Mouse (Mus musculus) gastrocnemius, postnatal 10 days (tissue): Measurements from ENCODE around the gene Dffa. TPM values are rescaled to one million over a fixed set of nuclear protein-coding genes. Genes with fewer than 3 reads are reported as not detected.

ENCODE experiments used
- DNase-seq: peaks from one replicate; pipeline ENCODE4 v3.0.0; 2021; ENCODE audit warnings: mixed read lengths
- long read RNA-seq, 2 experiments: library from polyadenylated mRNA; stranded (forward); transcript quantifications; one replicate each; pipeline ENCODE4 v2.0.0; 2021
- total RNA-seq, 2 experiments: library from RNA; stranded (reverse); gene quantifications; 2 replicates each; pipeline ENCODE4 v1.2.3; 2021

Dffa gene
- total RNA-seq = 10 to 100 TPM; 36.3 to 39.5 TPM
- long read RNA-seq, experiment 1, transcript Dffa-201 (6 exons, 2,457 nt) = major isoform, 7 of 13 reads
- long read RNA-seq, experiment 1, partial matches to known transcripts = 0 of 13 reads
- long read RNA-seq, experiment 1, other reads (novel, unspliced or antisense) = 2 of 13 reads
- long read RNA-seq, experiment 2, transcript Dffa-202 (5 exons, 1,835 nt) = minor isoform, 6 of 20 reads
- long read RNA-seq, experiment 2, transcript Dffa-201 (6 exons, 2,457 nt) = major isoform, 10 of 20 reads
- long read RNA-seq, experiment 2, partial matches to known transcripts = 0 of 20 reads
- long read RNA-seq, experiment 2, other reads (novel, unspliced or antisense) = 4 of 20 reads

DNA sequence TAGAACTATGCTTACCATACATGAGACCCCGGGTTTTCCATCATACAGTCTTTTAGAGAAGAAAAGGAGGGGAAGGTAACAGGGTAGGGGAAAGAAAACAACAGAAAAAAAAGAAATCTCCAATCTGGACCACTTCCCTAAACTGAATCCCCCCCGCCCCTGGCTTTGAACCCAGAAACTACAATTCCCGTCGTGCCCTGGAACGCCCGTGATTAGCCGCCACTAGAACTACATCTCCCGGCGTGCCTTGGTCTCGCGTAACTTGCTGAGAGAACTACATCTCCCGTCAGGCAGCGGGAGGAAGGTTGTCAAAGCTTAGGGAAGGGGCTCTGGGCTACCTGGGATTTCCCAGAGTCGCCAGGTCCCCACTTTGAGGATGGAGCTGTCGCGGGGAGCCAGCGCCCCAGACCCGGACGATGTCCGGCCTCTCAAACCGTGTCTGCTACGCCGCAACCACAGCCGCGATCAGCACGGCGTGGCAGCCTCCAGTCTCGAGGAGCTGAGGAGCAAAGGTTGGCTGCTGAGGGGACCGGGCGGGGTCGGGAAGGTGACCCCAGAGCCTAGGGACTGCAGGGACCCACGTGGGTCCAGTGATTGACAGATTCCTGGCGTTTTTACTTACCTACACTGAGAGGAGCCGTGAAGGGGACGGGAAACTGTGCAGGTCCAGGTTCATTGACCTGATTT is at the start of gene Dffa:
Gene Dffa (plus strand): TSS at position 272 of the 687 bp plus-strand sequence.
- peak; percentile 89 for DNase-seq

DNA sequence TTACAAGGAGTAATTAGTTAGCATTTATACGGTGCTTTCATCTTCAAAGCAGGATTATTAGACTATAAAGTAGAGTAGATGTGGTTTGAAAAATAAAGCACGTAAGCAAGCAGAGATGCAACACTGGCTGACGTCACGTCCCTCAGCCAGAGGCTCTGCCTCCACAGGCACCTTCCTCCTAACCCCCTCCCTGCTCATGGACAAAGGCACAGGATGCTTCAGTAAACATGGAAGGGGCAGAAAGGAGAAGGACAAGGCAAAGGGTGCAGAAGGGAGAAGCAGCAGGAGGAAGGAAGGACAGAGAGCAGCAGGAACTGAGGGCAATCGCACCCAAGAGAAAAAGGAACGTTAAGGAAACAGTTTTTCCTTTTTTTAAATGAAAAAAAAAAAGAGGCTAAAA is 48.1 kb upstream of the Dffa start:
- no peak for DNase-seq

DNA sequence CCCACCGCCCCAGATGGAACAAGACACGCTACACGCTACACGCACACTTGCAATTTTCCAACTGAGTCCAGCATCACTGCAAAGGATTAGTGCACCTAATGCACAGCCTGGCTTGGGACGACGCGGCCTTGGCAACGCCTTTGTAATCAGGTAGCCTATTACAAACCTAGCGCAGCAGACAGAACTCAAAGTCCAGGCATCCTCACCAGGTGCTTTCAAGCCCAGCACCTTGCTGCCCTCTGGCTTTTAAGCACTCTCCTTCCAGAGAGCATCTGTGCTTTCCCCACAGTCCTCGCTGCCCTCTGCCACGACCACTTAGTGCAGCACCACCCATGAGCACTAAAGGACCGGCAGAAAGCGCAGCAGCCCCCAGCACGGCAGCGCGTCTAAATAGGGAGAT is 47.0 kb upstream of the Dffa start:
- DNase-seq = no peak

DNA sequence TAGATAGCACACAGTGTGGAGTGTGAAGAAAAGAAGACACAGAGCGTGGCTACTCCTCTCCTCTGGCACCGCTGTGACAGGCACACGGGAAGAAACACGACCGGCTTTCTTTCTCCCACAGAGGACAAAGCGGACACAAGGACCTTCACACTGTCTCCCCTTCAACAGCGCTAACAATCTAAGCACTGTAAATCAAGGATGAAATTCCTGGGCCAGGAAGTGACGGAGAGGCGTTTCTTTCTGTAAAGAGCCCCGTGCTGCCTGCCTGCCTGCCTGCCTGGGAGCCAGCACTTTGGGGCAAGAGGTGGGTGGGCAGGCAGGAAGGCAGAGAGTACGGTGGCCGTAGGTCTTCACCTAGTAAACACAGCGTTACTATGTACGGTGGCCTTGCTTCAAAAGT is 46.5 kb upstream of the Dffa start:
- DNase-seq = no peak

DNA sequence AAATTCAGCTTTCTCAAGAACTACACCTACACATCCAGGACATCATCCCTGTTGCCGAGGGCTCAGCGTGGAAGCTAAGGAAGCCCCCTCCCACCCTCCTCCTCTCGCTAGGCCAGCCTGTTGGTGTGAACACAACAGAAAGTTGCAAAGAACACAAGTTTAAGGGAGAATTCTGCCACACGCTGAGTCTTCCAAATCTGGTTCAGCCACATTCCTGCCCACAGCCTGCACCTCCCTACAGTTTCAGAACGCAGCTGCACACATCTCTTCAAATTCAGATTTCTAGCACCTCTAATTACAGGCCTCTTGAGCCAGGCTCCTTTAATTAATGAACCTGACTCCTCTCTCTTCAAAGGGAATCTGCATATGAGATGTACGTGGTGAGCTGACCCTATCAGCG is 45.6 kb upstream of the Dffa start:
- DNase-seq = no peak

DNA sequence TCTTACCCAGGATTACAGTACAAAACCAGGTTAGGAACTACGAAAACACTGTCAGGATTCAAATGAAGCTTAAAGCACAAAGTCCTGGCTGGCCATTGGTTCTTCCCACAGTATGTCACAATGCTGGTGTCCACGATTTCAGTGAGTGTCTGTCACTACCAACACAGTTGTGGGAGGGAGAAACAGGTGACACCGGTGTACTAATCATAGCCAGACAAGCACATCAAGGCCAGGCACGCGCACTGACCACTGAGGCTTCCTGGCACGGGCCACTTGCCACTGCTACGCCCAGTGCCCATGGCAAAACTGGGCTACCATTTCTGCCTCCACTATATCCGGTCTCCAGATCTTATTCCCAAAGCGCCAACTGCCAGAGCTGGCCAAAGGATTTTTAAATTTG is 44.2 kb upstream of the Dffa start:
- no peak for DNase-seq

DNA sequence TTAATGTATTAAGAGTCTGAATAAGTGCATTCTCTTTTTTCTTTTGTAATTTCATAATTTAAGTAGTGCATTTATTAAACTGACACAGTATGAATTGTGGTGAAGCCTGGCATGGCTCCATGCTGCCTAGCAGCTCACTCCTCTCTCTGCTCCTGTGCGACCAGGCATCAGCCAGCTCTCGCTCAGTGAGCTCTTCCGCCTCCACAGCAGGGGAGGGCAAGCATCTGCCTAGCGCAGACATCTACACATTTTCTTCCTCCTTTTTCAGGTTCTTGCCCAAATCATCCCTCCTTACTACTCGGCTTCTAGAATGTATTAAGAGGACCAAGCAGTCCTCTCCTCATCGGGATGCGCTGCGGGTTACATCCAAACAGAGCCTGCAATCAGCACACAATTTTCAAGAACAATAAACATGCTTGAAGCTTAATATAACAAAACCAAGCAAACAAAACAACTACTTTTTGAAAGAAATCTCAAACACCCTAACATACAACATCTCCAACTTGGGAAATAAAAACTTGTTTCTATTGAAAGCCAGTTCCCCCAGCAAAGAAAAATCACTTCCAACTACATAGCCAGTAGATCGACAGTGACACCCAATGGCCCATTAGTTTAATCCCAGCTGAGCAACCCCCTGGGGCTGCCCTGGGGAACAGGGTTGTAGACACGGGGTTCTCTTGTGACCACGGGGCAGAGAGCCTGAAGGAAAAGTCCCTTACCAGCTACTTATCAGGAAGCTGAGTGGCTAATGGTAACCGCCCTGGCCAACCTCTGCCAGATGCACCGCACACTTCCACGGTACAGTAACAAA is 43.1 kb upstream of the Dffa start:
- DNase-seq = no peak

DNA sequence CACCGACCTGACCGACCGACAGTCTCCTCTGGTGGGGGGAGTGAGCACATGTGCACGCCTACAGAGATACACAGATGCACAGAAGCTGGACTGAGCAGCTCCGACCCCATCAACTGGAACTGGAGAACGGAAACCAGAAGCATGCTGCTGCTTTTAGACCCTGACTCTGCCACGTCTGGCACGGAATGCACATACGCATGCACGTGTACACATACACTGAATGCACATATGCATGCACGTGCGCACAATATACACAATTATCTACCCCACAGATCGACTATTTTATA is 42.6 kb upstream of the Dffa start:
- no peak for DNase-seq

DNA sequence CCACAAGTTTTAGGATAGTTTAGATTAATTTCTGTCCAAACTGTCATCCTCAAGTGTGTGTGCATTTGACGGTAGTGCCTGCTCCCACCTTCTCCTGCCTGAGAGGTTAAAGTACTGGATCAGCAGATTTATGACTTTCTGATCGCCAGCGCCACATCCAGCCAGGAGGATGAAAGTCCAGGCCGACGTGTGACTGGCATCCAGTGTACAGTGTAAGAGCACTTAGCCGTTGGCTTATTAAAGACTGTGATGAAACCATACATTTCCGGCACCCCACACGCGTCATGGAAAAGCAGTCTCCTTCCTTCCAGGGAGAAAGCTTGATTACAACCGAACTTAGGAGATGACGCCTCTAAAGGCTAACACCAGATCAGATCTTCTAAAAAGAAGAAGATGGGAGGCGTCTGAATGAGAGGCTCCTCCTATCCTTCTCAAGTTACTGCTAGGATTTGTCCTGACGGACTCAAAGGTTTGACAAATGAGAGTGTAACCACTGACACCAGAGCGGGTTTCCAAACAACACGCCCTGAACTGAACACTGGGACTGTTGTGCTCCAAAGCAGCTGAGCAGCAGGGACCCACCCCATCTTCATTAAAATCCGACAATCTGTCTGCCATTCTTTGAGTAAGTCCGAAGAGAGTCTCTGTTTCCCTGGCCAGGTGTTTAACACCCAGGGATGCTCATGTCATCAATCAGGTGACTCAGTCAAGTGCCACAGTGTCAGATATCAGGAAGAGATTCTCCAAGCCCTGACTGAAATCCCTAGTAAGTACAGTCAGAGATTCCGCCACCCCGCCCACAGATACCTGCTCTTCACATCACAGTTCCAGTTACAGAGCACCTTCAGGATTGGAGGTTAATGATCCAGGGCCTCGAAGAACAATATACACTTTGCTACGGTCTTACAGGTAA is 41.3 kb upstream of the Dffa start:
- DNase-seq = no peak

DNA sequence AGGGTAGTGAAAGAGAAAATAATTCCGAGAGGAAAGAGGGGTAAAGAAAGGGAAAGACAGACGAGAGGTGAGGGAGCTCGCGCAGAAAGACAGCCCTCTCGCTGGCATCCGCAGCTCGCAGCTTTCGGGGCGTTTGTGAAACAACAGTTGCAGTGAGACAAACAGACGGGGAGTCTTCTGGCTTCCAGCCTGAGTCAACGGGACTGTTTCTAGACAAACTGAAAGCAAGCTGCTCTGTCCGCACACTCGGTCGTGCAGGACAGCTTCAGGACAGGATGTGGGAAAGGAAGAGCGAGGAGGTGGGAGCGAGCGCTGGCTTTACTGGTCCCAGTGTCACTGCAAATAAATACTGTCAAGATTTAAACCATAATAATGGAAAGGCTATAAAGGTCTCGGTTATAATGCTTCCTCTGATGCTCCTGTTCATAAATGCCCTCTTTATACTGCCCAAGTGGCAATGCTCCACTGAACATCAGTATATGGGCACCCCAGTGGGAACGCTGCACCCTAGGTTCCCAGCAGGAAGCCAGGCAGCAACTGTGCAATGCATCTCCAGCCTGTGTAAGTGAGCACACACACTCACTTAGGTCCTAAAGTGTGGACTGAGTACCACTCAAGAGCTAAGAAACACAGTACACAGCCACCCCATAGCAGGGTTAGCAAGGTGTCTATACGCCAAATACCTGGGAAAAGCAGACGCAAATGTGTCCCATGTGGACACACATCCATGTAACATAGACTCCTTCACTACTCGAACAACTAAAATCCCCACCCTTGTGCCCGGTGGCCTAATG is 39.7 kb upstream of the Dffa start:
- DNase-seq = no peak

DNA sequence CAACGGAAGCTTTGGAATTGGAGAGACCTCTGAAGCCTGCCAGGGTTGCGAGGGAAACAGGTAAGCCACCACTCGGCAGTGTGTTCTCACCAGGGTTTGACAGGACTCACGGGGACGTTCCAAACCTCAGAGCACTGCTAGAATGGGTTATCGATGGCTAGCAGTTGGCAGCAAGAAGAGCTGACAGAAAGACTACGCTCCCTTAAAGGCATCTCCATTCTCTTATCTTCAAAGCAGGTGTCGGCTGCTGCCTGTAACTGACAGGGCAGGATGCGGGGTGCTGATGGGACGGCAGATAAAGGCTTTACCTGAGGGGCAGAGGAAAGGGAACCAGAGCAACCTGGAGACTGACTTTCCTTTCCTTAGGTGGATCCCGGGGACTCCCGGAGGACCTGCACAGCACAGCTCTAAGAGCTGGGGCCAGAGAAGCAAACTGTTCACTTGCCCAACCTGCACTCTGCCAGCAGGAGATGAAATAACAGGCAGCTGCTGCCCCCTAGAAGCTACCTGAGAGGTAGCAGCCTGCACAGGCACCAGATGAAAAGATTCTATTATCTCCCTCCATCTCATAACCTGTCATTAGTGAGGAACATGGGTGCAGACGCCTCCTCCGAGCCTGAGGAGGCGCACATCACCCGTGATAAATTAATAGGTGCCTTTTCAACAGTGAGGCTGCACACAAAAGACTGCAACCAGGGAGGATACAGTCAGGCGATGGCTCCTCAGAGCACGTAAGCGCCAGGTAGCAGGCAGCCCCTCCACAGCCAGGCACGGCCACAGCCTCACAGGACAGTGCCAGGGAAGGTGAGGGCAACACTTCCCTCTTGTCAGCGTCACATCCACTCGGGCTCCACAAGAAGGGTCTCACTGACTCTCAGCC is 37.0 kb upstream of the Dffa start:
- no peak for DNase-seq

DNA sequence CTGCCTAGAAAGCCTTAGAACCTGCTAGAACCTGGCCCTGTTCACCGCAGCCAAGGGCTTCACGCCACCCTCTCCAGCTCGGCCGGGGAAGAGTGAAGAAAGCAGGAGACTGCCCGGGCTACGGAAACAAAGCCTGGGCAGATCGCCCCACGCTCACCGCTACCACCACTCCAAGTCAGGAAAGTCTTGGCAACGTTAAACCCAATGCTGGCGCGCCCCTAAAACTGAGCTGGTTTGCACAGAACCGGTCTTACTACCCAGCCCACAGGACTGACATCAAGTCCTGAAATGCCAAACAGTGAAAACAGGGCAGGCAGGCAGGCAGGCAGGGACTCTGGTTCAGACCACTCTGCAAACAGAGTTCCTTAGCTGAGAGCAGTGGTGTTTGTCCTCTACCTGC is 28.9 kb upstream of the Dffa start:
- DNase-seq = no peak

DNA sequence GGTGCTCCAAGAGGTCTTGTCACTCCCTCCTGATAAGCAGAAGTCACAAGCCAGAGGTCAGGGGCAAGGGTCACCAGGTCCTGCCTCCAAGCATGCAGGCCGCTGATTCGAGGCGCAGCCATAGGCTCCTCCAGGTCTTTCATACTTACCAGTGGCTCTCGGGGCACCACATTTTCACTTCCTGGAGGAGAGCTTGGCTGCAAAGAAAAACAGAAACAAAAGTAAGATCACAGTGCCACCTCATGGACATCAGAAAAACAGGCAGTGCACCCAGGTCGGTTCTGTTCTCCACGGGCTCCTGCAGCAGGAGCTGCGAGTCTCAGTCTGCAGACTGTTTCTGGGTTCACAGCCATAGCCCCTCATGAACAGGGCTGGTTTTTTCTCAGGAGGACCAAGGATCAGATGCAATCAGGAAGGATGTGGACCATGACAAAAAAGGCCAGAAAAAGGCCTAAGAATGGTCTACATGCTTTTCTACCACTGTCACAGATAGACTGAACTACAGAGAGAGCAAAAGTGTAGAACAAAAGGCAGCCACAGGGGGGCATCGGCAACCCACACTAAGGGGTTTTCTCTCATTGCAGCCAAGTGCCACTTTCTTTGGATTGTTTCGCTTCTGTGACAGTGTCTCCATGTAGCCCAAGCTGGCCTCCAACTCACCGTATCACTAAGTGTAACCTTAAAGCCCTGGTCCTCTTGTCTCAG is 27.9 kb upstream of the Dffa start:
- DNase-seq = peak; percentile 45

DNA sequence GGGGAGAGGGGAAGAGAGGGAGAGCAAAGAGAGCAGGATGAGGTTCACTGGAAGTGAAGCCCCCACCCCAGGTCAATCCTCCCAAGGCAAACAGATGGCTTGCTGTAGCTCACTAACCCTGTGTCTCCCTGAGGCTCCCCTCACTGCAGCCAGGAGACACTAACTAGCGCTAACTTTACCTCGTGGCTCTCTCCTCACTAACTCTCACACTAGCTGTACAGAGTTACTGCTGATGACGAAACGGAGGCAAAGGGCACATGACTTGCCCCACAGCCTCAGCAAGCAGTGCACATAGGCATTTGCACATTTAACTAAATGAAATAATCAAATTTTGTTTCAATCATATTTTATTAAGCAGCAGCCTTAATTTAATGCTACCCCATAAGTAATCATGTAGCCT is 25.7 kb upstream of the Dffa start:
- no peak for DNase-seq

DNA sequence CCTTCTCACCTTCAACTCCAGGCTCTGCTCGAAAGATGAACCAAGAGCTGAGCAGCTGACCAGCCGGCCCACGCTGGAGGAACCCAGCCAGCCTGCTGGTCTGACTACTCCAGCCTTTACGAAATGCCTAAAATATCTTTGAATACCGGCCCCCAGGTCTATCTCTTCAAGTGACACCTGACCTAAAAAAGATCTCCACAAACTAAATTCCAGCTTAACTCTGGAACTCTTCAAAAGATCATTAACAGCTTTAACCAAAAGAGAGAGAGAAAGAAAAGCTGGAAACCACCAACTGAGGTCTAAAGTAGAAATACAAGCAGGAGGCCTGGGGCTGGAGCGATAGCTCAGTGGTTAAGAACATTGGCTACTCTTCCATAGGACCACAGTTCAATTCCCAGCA is 24.3 kb upstream of the Dffa start:
- no peak for DNase-seq

DNA sequence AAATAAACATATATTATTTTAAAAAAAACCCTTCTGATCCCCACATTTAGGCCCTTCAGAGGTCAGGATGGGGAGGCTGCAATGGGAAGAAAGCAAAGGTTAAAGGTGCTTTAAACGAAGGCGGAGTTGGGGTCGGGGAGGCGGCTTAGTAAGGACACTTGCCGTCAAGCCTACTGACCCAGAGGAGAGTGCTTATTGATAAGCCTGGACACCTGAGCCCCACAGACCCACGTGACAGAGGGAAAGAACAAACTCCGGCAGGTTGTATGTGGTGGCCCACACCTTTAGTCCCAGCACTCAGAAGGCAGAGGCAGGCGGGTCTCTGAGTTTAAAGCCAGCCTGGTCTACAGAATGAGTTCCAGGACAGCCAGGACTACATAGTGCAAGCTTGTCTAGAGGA is 23.8 kb upstream of the Dffa start:
- no peak for DNase-seq

DNA sequence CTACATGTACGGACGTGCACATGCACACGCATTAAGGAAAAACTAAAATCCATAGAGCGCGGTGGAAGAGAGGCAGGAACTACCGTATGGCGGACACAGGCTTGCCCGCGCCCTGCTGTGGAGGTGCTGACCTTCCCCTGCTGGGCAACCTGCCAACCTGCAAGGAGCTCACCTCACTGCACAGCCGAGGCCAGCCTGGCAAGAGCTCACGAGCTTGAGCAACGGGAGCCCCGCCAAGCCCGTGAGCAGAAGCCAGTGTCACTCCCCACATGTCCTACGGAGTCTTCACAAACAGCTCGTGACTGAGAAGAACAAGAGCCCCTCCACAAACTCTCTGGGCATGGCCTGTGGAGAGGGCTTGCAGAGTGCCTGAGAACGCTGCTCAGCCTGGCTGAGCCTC is 22.4 kb upstream of the Dffa start:
- peak; percentile 54 for DNase-seq

DNA sequence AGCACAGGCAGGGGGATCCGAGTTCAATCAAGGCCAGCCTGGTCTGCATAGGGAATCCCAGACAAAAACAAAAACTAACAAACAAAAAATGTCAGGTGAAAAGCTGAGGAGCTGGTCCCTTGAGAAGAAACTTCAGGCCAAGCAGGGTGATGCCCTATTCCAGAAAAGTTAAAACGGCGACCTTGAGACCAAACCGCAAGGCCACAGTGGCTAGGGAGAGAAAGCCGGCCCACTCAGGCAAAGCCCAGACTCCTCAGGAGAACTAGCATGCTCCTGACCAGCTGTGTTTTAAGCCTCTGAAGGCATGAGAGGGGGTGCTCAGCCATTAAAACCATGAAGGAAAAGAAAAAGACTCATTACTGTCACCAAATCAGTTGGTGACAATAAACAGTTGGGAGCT is 18.6 kb upstream of the Dffa start:
- no peak for DNase-seq

DNA sequence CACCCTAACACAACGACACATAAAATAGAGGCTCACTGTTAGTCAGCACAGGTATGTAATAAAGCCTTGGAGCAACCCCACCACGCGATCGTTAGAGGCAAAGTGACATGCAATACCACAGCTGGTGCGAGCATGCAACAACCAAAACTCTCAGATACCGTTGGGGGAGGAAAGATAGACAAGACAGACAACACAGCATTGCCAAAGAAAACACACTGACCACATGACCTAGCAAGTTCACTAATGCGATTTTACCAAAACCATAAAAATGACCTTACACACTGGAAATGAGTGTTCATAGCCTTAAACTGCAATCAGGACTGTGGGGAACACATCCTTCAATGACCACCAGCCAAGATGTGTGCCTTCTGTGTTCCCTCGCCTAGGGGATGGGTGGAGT is 12.6 kb upstream of the Dffa start:
- DNase-seq = no peak

DNA sequence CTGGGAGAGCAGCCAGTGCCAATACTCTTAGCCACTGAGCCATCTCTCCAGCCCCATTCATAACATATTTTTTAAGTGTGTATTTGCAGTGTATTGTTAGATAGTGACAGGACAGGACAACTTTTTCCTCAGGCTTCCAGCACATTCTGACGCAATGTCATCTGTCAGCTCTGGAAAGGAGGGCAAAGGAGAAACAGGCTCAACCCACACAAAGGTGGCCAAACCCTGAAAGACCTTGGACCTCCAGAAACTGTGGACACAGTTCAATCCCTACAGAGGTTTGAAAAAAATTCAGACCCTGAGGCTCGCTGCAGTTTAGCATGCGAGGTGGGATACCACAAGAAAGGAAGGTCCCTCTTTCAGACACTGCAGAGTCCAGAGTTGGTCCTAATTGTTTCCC is 6.0 kb upstream of the Dffa start:
- DNase-seq = no peak
